Mouse (Mus musculus) kidney, adult 8-10 months (tissue): ENCODE data around the gene Gcc1.

Source experiments
- DNase-seq, 2 experiments: peaks; one replicate each; pipeline ENCODE4 v3.0.0; 2022

The Gcc1 gene

GRCm38 (mm10) chr6:28421469-28422000, 6.7 kb downstream of the Gcc1 start:
- DNase-seq: peak; percentile 98

DNA sequence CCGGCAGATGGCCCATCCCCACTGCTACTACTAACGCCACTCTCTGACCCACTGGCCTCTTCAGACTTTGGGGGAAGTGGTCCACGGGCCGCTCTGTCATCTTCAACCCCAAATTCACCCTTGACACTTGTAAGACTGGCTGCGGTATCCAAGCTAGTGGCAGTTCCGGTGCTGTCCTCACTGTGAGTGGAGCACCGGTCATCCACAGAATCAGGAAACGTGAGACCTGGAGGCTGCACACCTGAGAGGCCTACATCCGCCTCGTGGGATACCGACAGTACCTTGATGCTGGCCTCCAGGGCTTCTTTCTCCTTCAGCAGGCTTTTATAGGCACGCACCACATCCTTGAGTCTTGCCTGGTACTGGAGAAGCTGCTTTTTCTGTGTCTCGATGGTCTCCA, 7.3 kb downstream of the Gcc1 start:
- no peak for DNase-seq

- DNase-seq: no peak
These were observed 7.8 kb downstream of the Gcc1 start for GRCm38 (mm10) chr6:28420361-28420760.

DNA sequence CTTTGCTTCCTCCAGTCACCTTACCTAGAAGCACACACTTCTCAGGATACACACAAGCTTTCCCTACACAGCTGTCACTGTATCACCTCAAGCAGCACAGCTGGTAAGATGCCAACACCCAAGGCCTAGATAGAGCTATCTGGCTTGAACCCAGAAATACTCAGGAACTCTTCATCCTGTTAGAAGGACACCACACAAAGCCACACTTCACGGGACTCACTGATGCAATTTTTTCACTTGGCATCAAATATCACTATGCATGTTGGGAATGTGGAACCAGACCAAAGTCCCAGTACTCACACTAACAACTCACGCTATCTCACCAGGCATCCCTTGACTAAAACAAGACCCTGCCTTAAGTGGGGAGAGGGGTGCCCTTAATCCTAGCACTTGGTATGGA, 8.5 kb downstream of the Gcc1 start:
- DNase-seq: no peak

DNA sequence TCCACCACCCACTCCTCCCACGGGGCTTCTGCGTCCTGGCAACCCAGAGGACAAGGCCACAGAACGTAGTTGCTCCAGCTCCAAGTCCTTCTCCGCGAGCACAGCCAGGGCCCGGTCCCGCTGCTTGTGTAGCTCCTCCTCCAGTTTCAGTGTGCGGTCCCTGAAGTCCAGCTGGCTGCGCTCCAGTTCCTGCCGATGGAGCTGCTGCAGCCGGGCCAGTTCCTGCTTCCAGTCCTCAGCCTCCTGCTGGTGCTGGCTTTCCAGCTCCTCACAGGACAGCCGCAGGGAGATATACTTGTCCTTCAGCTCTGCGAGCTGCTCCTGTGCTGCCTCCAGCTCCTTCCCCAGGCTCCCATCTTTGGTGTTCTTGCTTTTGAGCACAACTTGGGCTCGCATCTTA, 9.7 kb downstream of the Gcc1 start:
- peak; percentile 70 to 75 for DNase-seq

DNA sequence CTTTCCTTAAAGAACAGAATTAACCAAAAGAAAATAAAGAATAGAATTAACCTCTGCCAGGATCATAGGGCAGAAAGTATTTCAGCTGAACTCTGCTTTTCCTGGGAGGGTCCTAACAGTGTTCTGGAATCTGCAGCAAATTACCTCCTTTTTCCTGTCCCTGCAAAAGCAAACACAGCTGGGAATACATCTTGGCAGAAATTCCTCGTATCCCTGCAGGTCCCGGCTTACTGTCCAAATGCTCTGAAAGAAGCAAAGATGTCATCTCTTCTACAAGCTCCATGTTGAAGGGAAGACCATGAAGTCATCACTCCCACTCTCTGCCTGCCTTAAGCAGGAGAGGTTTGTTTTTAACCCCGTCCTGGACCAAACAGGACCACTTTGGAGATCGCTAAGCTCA, 11.2 kb downstream of the Gcc1 start:
- DNase-seq: no peak

- no peak for DNase-seq
These were observed 17.0 kb downstream of the Gcc1 start for GRCm38 (mm10) chr6:28411236-28411635.

DNA sequence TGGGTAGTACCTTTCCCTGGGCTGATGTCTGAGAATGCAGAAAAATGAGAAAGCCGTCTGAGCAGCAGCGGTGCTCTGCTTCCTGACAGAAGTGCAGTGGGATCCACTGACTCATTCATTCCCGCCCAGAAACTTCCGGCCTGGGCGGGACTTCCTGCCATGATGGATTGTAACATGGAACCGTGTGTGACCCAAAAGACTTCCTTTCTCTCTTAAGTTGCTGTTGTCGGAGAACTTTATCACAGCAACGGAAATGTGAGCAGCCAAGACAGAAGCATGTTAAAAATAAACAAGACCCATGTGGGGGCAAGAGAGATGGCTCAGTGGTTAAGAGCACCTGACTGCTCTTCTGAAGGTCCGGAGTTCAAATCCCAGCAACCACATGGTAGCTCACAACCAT, 18.1 kb downstream of the Gcc1 start:
- peak; percentile 45 to 52 for DNase-seq

DNA sequence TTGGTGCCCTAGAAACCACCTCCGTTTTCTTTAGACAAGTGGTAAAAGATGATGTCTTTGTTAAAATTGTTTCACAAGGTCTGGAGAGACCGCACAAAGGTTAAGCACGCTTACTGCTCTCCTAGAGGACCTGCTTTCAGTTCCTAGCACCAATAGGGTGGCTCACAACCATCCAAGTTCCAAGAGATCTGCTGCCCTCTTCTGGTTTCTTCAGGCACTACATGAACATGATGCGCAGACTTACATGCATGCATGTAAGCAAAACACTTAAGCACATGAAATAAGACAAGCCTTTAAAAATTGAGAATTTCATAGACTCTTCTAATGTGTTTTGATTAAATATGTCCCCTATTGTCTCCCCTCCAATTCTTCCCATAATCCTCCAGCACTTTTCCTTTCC, 28.4 kb downstream of the Gcc1 start:
- no peak for DNase-seq

DNA sequence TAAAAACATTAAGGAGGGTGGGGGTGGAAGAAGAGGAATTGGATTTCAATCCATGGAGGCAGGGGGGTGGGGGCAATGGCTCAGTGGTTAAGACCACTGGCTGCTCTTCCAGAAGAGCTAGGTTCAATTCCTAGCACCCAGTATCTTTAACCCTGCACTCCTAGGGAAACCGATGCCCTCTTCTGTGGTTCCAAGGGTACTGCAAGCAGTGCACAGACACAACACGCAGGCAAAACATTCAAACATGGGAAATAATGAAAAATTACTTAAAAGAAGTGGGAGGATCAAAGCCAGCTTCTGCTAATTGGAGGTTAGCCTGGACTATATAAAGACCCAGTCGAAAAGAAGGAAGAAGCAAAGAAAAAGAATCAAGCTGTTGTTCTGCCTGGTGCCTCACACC, 29.5 kb downstream of the Gcc1 start:
- DNase-seq: no peak

DNA sequence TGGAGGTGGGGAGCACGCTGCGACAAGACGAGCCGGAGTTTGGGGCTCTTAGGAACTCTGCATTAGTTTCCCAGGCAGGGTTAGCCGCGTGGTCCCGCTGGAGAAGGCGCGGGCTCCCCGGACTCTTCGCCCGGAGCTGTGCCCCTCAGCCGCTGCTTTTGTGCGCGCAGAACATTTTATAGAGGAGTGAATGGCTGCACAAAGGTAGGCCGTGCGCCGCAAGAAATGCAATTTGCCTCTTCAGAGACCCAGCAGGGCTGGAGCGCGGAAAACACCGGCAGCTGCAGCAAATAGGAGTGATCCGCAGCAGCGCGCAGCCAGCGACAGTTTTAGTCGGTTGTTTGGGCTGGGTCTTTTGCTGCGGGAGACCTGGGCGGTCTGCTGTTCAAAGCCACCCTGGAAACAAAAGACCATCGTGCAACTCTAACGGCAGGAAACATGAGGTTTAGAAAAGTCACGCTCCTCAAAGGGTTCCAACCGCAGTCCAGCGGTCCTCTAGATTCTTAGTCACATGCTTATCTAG, 30.4 kb downstream of the Gcc1 start, which contains the start of gene Zfp800:
Zfp800 (minus strand) TSS at position 325 of the 523 bp plus-strand sequence.
- DNase-seq: no peak

GRCm38 (mm10) chr6:28396853-28397457, 31.2 kb downstream of the Gcc1 start:
- DNase-seq: no peak

GRCm38 (mm10) chr6:28396051-28396852, 31.9 kb downstream of the Gcc1 start:
- DNase-seq: no peak

DNA sequence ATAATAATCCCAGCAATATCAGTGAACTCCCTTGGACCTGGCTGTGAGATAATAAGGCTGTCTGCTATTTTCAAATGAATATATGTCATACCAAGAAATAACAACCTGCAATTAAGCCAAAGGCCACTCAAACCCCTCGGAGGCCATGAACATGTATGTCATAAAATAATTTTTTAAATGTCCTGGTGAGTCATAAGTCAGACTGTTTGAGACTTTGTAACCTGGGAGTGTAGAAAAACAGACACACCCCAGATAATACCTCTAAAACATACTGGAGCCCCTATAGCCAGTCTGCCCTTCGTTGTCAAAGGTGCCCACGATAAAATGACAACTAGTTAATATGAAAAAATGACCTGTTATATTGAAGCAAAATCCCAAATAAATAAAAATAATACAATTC, 39.2 kb downstream of the Gcc1 start:
- DNase-seq: no peak

DNA sequence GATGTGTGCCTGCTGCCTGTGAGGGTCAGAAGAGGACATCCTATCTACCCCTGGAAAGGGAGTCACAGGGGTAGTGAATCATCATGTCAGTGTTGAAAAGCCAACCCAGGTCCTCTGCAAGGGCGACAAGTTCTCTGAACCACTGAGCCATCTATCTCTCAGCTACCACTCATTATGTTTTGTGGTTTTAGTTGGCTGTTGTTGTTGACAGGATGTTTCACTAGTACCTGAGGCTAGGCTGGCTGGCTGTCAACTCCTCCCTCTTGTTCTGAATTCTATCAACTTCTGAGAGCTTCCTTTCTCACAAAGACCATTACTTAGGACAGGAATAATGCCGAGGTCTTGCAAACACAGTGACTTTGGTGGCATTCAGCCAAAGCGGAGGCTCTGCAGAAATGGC, 43.0 kb downstream of the Gcc1 start:
- DNase-seq: no peak

DNA sequence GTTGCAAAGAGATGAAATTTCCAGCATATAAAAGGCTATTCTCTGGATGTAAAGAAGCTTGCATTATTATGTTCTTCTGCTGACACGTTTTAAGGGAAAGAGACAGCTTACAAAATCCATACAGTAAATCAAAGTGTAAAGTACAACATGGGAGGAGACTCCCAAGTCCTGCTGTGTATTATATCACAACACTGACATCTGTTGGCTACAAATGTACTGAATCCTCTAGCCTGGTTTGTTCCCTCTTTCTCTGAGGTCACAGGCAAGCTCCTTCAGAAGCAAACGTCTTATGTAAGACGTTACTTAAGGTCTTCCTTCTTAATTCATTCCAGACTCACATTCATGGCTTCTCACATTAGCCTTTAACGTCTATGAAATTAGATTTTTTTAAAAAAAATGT, 46.2 kb downstream of the Gcc1 start:
- no peak for DNase-seq

DNA sequence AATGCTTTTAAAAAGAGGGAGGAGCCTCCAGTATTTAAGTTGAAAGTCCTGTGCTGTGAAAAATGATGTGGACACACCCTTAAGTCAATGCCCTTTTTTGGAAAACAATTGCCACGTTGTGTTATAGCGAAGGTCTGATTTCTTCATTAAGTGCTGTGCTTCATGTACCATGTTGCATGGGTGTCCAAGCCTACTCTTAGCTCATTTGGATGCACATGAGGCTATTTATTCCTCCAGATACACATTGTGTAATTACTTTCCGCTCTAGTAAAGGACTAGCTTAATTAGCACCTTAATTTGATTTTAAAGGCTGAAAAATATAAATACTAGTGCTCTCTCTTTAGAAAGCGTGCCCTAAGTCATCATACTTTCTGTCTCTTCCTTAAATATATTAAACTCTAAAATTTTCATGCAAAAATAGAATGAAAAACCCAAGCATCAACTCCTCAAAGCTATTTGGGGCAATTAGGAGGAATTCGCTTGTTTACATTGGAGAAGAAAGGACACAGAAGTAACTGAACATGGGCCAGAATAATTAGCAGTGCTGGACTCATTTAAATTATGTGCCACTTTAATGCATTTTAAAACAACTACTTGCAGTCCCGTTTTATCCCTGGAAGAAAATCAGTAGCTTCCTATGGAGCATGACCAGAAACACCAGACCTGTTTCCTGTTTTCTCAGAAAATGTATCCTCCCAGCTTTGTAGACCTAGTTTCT, 58.1 kb downstream of the Gcc1 start:
- no peak for DNase-seq

GRCm38 (mm10) chr6:28367575-28367974, 60.6 kb downstream of the Gcc1 start:
- DNase-seq: no peak
